Comparison of ENCODE assay signal across 7 mouse cellular contexts in genomic region chr12:59010482-59010881, GRCm38 (mm10). TPM values are rescaled to one million over a fixed set of nuclear protein-coding genes. Genes with fewer than 3 reads are reported as not detected.
A peak's percentile ranks its signal among the peaks of the same experiment; 100 is the strongest.
DNase-seq lines count a peak whose midpoint lies in the region; ATAC-seq lines count a peak whose summit lies in the region.

No protein-coding gene starts in this region.

- H3K4me1 ChIP-seq in megakaryocyte, embryonic 14.5 days, result peaks cover 32% of the 10 kb centered on the region

- H3K4me3 ChIP-seq in megakaryocyte, embryonic 14.5 days (replicated peaks), result peak overlapping the region; percentile 71

- ATAC-seq in megakaryocyte, adult 5-6 weeks (ENCODE audit: poor library complexity, severe bottlenecking), result no peak

- DNase-seq in c-Kit-positive CD71-positive TER-119-negative erythroid progenitor cells, embryonic 14.5 days (ENCODE audit: low read depth), result peak; percentile 23
- DNase-seq in induced T-regulatory cell, adult 2 months (ENCODE audit: low read depth), result peak; percentile 70
- peak; percentile 27 for DNase-seq in mesoderm, embryonic 11.5 days (ENCODE audit: low read depth, low spot score)
- DNase-seq in right cerebral cortex, adult 2 months (ENCODE audit: low spot score in 2 of 2), result no peak
- DNase-seq in frontal cortex, postnatal 10 days (ENCODE audit: low spot score in 2 of 2), result no peak

- peaks cover 39% of the 10 kb centered on the region for H3K36me3 ChIP-seq in megakaryocyte, embryonic 14.5 days (replicated peaks; ENCODE audit: low read length)

- no peaks in the 10 kb centered on the region for H3K27me3 ChIP-seq in megakaryocyte, embryonic 14.5 days (replicated peaks)

- H3K9me3 ChIP-seq in megakaryocyte, embryonic 14.5 days, result no peaks in the 10 kb centered on the region

RNA-seq across cellular contexts. Expression of gene Sec23a, which starts 1.3 kb away (rescaled TPM):
- 1.2 and 1.5 TPM in 2 replicates for polyA plus RNA-seq in megakaryocyte, embryonic 14.5 days (2012; ENCODE audit: insufficient read depth, low replicate concordance)
- total RNA-seq in megakaryocyte, adult 5-6 weeks (2015), result 17.5 and 21.1 TPM in 2 replicates
- 20.5 and 21.1 TPM in 2 replicates for total RNA-seq in megakaryocyte, adult 5-6 weeks (2017)

RNA-seq across cellular contexts. Expression of gene Gemin2, which starts 2.7 kb away (rescaled TPM):
- 1.8 TPM in 1 of 2 replicates, not detected in the other for polyA plus RNA-seq in megakaryocyte, embryonic 14.5 days (2012; ENCODE audit: insufficient read depth, low replicate concordance)
- total RNA-seq in megakaryocyte, adult 5-6 weeks (2015), result 10.1 and 14.3 TPM in 2 replicates
- 9.3 and 10.7 TPM in 2 replicates for total RNA-seq in megakaryocyte, adult 5-6 weeks (2017)

RNA-seq across cellular contexts. Expression of gene Trappc6b, which starts 50.8 kb away (rescaled TPM):
- polyA plus RNA-seq in megakaryocyte, embryonic 14.5 days (2012; ENCODE audit: insufficient read depth, low replicate concordance), result 15.5 and 76.7 TPM in 2 replicates
- total RNA-seq in megakaryocyte, adult 5-6 weeks (2015), result 86.7 and 89.7 TPM in 2 replicates
- total RNA-seq in megakaryocyte, adult 5-6 weeks (2017), result 47.0 and 65.2 TPM in 2 replicates

RNA-seq across cellular contexts. Expression of gene Pnn, which starts 56.2 kb away (rescaled TPM):
- polyA plus RNA-seq in megakaryocyte, embryonic 14.5 days (2012; ENCODE audit: insufficient read depth, low replicate concordance), result 14.7 and 32.9 TPM in 2 replicates
- 45.4 and 47.7 TPM in 2 replicates for total RNA-seq in megakaryocyte, adult 5-6 weeks (2015)
- total RNA-seq in megakaryocyte, adult 5-6 weeks (2017), result 67.4 and 83.2 TPM in 2 replicates

Comparison
In these comparisons a context has a peak if more than half of its experiments do, and no peak if none do; other contexts are left out.
1. DNase-seq: peak in c-Kit-positive CD71-positive TER-119-negative erythroid progenitor cells, embryonic 14.5 days (single experiment), induced T-regulatory cell, adult 2 months (single experiment) and mesoderm, embryonic 11.5 days (single experiment); none in right cerebral cortex, adult 2 months (0 of 2) and frontal cortex, postnatal 10 days (0 of 2).